Mouse (Mus musculus): ENCODE measurements around the gene Ly6g6f. TPM values are rescaled to one million over a fixed set of nuclear protein-coding genes. Genes with fewer than 3 reads are reported as not detected.

Gene Ly6g6f
- polyA plus RNA-seq (2012; fragmentation: generic; extraction: Trizol), result not detected

DNA sequence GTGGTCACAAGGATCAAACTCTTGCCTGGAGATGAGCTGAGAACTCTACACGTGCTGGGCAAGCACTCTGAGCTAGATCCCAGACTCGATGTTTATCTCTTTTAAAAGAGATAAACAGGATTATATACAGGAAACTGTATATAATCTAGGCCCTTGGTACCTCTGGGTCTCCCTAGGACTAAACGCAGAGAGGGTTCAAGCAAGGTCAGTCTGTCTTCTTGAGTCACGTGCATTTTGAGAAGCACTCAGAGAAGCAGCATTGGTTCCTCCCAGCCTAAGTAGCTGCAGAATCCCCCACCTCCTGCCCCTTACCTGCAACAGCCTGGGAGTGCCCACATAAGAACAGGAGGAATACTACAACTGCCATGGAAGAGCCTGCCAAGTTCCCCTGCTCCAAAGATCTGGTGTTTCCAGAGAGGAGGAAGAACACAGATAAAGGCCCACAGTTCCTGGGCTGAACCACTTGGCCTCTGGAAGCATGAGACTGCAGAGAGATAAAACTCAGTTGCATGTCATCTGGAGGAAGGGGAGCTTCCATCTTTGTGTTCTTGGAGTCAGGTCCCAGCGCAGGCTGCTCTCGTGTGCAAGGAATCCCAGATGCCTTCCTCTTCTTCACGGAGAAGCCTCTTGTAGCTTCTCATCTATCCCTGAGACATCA, at the start of gene Ly6g6f:
TSS of gene Ly6g6f (minus strand) at position 403 of the 658 bp plus-strand sequence.

DNA sequence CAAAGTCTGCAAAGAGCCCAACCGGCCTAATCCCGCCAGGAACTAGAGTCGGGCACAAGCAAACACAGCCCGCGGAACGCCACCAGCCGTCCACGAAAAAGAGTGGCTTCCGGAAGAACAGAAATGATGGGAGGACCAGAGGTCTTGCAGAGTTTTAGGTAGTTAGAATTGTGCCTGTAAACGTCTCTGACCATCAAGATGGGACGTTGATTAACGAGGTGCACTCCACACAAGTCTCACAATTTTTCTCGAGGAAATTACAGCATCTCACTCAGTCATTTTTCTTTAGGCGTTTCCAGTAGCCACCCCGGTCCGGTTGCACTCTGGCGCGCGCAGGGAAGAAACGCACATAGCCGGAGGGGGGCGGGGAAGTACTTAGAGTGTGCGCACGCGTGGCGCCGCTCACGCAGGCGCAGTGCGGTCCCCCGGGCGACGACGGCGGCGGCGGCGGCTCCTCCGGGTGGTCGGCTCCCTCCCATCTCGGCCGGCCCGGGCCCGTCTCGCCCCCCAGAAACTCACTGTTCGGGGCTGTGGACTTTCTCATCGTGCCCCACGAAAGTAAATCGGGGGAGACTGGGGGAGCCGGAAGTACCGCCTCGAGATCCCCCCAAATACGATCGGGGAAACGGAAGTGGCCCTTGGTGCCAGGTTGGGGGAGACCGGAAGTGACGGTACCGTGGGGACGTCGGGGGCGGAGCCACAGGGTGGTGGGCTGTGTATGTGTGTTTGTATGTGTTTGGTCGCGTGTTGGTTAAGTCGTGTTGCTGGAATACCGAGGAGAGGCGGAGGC, 49.6 kb upstream of the Ly6g6f start, which contains the start of gene Bag6:
TSS of gene Bag6 (plus strand) at position 378 of the 790 bp plus-strand sequence.

DNA sequence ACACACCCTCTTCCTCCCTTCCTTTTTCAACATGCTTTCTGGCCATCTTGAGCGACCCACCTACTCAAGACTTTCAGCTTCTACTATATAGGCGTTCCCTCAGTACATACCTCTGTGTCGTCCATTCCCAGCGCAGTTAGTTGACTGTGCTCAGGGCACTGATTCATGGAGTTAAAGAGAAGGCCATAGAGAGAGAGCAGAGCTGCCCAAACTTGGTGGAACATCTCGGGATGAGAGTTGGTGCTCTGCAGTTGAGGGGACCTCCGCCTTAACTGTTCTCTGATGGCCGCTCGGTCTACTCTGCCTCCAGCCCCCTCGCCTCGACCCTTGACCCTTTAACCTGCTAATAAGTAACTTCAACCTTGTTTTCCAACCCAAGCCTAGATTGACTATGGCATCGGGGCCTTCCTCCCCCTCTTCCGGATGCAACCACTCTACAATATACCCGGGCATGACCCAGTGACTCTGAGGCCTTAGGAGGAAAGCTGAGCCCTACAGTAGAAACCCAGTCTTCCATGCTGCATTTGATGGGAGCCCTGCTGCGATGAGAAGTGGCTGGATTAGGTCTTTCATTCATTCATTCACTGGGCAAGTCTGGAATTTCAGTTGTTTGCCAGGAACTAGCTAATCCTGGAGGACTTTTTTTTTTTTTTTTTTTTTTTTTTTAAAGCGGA, 46.2 kb upstream of the Ly6g6f start, which contains the start of gene Apom:
TSS of gene Apom (minus strand) at position 551 of the 674 bp plus-strand sequence.

DNA sequence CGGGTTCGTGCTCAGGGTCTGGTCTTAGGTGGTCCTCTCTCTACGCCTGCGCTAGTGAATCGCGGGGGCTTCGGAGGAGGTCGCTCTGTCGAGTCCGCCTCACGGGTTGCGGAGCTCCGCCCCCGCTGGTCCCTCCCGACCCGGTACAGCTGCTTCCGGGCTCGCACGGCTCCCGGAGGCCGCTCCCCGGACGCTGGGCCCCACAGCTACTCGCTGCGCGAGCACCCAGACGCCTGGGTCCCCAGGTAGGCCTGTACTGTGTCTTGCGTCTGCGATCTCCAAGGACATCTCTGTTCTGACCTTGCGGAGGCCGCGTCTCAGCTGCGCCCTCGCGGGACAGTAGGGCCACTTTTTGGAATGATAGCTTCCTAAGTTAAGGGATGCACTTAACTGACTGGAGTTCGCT, 40.8 kb upstream of the Ly6g6f start, which contains the start of gene D17H6S53E:
TSS of gene D17H6S53E (plus strand) at position 168 of the 406 bp plus-strand sequence.

DNA sequence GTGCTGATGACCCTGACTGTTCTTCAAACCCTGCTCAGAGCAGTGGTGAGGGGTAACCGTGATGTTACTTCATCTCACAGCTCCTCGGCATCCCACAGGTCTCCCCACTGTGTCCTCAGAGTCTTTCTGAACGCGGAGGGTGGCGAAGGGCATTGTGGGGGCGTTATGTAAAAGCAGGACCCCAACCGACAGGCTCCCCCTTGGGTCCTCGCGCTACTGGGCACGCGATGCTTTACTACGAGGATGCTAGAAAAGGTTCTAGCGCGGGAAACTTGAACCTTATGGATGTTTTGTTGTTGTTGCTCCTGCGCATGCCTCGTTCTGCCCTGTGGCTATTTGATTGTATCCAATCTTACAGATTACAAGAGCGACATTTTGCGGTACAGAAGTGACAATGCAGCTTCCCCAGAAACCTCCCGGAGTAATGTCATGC, 36.5 kb upstream of the Ly6g6f start, which contains the start of gene Csnk2b:
TSS of gene Csnk2b (minus strand) at position 183 of the 433 bp plus-strand sequence.

DNA sequence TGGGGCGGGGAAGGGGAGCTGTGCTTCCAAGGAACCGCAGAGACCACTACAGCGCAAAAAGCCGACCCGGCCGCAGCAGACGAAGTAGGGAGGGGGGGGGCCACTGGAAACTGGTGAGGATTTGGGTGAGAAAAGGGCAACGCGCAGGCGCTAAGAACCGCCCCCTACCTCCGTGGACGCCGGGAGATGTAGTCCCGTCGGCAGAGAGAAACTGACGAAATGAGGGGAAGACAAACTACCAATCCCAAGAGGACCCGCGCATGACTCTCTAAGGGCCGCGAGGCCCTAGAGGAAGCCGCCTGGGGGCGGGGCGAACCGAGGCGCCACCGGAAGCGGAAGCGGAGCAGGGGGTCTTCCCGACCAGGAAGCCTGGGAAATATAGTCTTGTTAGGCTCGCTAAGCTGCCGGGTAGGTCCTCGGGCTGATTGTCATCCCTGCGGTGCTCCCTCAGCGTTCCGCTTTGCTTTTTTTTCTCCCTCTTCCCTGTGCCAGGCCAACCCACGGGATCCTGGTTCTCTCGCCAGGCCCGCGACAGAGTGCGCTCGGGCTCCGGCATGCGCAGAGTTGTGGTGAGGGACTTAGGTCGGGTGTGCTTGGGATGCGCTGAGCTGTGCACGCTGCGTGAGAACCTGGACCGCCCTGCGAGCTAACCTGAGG, 35.9 kb upstream of the Ly6g6f start, which contains the start of gene Gpank1:
TSS of gene Gpank1 (plus strand) at position 313 of the 657 bp plus-strand sequence.

DNA sequence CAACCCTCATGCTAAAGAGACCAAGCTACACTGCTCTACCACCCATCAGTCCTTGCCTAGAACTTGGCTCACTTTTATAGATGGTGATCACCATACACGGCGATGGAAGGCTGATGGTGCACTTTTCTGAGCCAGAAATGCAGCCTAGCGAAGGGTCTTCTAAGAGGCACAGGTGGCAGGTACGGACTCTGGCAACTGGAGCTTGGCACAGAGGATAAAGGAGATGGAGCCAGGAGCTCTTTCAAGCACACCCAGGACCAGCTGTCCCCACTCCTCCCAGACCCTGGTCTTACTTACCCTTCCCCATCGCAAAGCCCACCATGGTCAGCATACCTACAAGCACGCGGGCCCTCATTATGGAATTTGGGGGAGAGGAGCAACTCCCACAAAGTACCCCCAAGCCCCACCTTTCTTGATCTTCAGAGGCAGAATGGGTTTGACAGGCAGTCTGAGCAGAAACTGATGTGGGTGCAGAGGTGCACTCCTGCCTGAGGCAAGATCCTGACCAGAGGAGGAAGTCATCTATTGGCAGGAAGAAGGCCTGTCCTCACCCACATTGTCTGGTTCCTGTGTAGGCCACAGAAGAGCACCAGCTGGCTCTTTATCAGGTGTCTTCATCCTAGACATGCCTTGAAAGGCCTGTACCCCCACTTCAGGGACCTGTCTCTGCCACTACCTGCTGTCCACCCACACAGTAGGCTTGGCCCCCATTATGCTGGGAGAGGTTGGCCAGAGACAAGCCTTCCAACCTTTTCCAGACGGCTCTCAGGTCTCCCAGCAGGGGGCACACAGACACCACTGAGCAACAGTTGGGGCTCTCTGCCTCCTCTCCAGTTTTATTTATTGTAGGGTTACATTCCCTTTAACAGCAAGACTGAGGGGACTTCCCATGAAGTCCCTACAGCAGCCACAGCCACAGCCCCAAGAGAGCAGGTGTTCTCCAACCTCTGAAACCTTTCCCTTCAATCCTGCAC, 29.9 kb upstream of the Ly6g6f start, which contains the start of gene Ly6g5b:
TSS of gene Ly6g5b (minus strand) at position 383 of the 974 bp plus-strand sequence.

DNA sequence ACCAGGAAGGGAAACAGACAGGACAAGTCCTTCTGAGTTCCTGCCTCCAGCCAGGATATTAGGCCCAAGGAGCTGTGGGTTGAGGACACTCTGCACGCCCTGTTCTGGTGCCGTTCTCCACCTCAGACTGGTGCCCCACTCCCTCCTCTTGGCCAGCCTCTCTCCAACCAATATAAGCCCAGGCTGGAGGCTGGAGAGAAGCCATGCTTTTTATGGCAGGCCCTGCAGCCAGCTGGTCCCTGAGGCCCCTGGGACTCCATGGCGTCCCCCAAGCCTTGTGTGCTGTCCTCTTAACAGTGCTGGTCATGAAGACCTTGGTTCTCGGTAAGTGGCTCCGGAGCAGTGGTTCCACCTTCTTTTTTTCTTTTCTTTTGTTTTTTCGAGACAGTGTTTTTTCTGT, 22.7 kb upstream of the Ly6g6f start, which contains the start of gene Ly6g5c:
TSS of gene Ly6g5c (plus strand) at position 183 of the 400 bp plus-strand sequence.

GRCm38 (mm10) chr17:35088825-35089644, 3.6 kb upstream of the Ly6g6f start, which contains the start of gene Abhd16a:
TSS of gene Abhd16a (plus strand) at chr17:35089263.

GRCm38 (mm10) chr17:35077786-35078233, 7.6 kb downstream of the Ly6g6f start, which contains the start of gene Ly6g6d:
TSS of gene Ly6g6d (minus strand) at chr17:35078065.

GRCm38 (mm10) chr17:35076507-35077176, 8.8 kb downstream of the Ly6g6f start, which contains the start of gene Ly6g6e:
TSS of gene Ly6g6e (plus strand) at chr17:35076902.

DNA sequence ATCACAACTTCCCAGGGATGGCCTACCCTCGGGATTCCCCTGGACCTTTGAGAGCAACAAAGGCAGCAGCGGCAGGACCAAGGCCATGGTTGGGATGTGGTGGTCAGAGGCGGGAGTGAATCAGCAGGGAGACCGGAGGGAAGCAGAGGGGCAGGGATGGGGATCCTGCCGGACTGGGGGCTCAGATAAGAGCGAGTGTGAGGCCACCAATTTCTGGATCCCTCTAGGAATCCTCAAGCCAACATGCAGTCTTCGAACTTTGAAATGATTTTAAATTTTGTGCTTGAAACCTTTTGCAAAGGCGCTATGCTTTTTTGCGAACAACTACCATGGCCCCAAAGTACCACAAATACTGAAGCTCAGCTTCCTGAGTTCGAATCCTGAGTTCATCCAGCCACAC, 19.3 kb downstream of the Ly6g6f start, which contains the start of gene Mpig6b:
TSS of gene Mpig6b (minus strand) at position 101 of the 400 bp plus-strand sequence.

DNA sequence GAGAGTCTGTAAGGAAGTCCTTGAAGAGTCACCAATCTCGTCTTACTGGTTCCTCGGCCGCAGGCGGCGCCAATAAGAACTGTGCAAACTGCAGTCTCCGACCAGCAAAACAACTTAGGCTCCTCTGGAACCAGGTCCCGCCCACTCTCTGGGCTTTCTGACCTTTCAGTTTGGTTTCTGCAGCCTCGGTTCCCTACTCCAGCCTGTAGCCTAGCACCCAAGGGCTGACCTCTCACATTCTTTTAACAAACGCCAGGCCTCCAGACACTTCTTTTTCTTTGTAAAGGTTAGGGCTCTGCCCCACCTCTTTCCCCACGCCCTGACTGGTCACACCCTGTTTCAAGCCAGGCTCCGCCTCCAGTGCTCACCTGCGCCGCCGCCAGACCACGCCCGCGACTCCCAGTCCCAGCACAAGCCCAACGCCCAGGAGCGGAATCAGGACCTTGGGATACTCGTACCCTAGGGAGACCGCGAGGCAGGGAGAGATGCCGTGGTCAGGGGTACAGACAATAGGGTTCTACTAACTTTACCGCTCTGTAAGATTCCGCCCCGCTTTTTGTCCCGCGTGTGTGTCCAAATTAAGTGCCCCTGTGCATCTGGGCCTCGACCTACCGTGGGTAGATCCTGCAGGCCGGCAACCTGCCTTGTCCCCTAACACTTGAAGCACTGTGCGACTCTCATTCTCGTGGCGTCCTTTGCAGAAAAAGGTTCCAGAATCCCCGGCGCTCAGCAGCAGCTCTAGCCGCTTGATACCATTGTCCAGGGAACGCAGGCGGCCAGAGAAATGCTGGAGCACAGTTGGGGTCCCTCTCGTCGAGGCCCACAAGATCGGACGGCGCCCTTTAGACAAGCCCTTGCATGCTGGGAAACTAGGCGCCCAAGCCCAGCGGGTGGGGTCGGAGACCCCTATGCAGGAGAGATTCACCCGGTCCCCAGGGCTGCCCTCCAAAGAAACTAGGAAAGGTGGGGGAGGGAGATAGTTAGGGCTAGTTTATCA, 20.2 kb downstream of the Ly6g6f start, which contains the start of gene Ly6g6c:
TSS of gene Ly6g6c (plus strand) at position 438 of the 997 bp plus-strand sequence.

GRCm38 (mm10) chr17:35058911-35059892, 26.2 kb downstream of the Ly6g6f start, which contains the start of gene Ddah2:
TSS of gene Ddah2 (plus strand) at chr17:35059035.

GRCm38 (mm10) chr17:35049561-35050016, 35.8 kb downstream of the Ly6g6f start, which contains the start of gene Clic1:
TSS of gene Clic1 (plus strand) at chr17:35049966.

Measured in C3H10T1/2 (cell line).